Mouse (Mus musculus): ENCODE measurements around the gene Nol12. TPM values are rescaled to one million over a fixed set of nuclear protein-coding genes. Genes with fewer than 3 reads are reported as not detected.

Nol12 gene
- polyA plus RNA-seq, 1 experiment from 2014 or later = 58.4 TPM

- Histone ChIP-seq H3K27me3 (replicated peaks) (no peaks in the 10 kb centered on the region; the same call in 1 of the 2 replicates), H3K4me3 (no peak overlapping the region), H3K9me3 (no peaks in the 10 kb centered on the region), H3K4me2 (replicated peaks) (no peak overlapping the region), H3K4me1 (peaks cover 24% of the 10 kb centered on the region), H3K9ac (no peak overlapping the region), H3K27ac (no peak overlapping the region), H3K36me3 (peaks cover 15% of the 10 kb centered on the region)
- WGBS = 87% methylated on average over 7 of the region's 7 CpGs
- ATAC-seq (ENCODE audit: low FRiP score, low read depth) = no peak
Observed at GRCm38 (mm10) chr15:78922700-78923099, 12.0 kb upstream of the Nol12 start.

- Histone ChIP-seq H3K4me2 (replicated peaks) (no peak overlapping the region), H3K9me3 (no peaks in the 10 kb centered on the region), H3K27ac (no peak overlapping the region), H3K36me3 (peaks cover 8% of the 10 kb centered on the region), H3K4me1 (peaks cover 32% of the 10 kb centered on the region), H3K9ac (no peak overlapping the region), H3K27me3 (replicated peaks) (no peaks in the 10 kb centered on the region; the same call in 1 of the 2 replicates), H3K4me3 (no peak overlapping the region)
- WGBS = 74% methylated on average over 6 of the region's 6 CpGs
- ATAC-seq (ENCODE audit: low FRiP score, low read depth) = no peak
Observed at GRCm38 (mm10) chr15:78923585-78923984, 11.1 kb upstream of the Nol12 start.

- ATAC-seq (ENCODE audit: low FRiP score, low read depth) = no peak
- Histone ChIP-seq H3K4me3 (no peak overlapping the region), H3K9ac (no peak overlapping the region), H3K27me3 (replicated peaks) (no peaks in the 10 kb centered on the region; the same call in 1 of the 2 replicates), H3K4me1 (peaks cover 32% of the 10 kb centered on the region), H3K27ac (no peak overlapping the region), H3K9me3 (no peaks in the 10 kb centered on the region), H3K4me2 (replicated peaks) (no peak overlapping the region), H3K36me3 (peaks cover 4% of the 10 kb centered on the region; the same call in 1 of the 2 replicates)
- 36% methylated on average over 8 of the region's 8 CpGs for WGBS
Observed at GRCm38 (mm10) chr15:78925129-78925528, 9.6 kb upstream of the Nol12 start.

DNA sequence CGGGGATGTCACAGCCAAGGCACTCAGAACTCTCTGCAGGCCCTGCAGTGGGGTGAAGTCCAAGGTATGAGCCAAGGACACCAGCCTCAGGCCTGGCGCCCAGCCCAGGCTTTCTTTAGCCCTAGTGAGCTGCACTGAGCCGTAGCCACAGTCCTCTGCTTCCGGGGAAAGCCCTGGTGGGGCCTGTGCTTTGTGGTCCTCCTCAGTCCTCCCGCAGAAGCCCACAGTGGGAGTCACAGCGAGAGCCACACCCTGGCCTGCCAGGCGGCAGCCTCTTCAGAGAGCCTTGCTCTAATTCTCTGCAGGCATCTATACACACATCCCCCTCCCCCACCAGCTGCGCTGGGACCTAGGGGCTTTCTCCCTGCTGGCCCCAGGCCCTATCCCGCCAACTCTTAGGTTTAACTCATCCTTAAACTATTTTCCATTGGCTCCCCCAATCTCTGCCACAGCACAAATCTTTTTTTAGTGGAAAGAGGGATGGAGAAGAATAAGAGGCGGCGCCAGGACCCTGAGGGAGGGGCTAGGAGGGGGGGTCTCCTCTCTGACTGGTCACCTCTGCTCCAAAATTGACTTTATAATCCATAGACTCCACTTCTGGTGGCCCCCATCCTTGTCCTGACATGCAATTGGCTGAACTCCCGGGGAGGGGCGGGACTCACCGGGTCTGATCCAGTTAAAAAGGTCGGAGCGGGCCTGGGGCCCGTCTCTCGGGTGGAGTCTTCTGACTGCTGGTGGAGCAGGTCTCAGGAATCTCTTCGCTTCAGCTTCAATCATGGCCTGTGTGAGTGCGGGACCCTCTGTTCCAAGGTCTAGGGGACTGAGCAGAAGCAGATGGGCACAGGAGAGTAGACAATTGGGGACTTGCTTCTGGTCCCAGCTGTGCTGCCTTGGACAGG is 8.5 kb upstream of the Nol12 start, which contains the start of gene Lgals1:
Gene Lgals1, plus strand, starts transcription at position 705 of the 899 bp plus-strand sequence.
- peak within 1 kb of the TSS; percentile 22 for H3K4me3 ChIP-seq
- no peaks in the 10 kb centered on the region for H3K9me3 ChIP-seq
- peak within 1 kb of the TSS; percentile 55 for H3K4me2 ChIP-seq (replicated peaks)
- 0 out of 2 replicates have a peak within 1 kb of the TSS, but pooled peaks have one; percentile 37 for H3K27ac ChIP-seq
- 0 out of 2 replicates have a peak, but pooled peaks cover 4% of the 10 kb centered on the region for H3K36me3 ChIP-seq
- 6% methylated on average over 20 of the region's 20 CpGs for WGBS
- peaks cover 32% of the 10 kb centered on the region for H3K4me1 ChIP-seq
- peak; percentile 23; the same call in 1 of the 2 replicates for ATAC-seq (ENCODE audit: low FRiP score, low read depth)
- peak within 1 kb of the TSS; percentile 33 for H3K9ac ChIP-seq
- H3K27me3 ChIP-seq (replicated peaks) = no peaks in the 10 kb centered on the region; the same call in 1 of the 2 replicates

DNA sequence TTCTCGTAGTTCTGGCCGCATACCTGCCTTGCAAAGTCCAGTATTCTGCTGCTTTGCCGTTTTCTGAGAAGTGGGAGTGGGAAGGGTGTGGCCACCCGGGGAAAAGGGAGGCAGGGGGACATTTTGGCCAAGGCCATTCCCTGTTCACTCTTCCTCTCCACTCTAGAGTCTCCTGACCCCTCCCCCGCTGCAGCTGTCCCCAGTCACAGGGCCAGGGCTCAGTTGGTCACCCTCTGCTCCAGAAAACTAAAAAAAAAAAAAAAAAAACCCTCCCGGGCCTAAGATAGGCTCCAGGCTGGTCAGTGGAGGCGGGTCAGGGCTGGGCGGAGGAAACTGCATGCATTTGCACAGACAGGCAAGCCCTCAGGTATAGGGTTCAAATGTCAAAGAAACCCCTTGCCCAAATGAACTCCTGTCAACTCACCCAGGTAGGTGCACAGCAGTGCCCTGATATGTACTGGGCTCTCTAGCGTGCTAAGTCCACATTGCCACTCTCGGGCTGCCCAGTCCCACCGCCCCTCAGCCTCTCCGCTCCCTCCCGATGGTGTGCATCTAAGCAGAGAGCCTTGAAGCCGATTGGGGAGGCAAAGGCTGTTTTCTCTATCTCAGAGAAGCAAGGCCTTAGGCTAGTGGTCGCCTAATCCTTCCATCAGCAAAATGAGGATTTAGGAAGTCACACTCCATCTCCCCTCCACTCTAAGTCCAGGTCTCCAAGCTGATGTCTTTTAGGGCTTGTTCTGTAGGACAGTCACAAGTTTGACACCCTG is 7.5 kb upstream of the Nol12 start:
- peak overlapping the region; percentile 55 for H3K4me2 ChIP-seq (replicated peaks)
- no peaks in the 10 kb centered on the region; the same call in 1 of the 2 replicates for H3K27me3 ChIP-seq (replicated peaks)
- H3K36me3 ChIP-seq = 0 out of 2 replicates have a peak, but pooled peaks cover 4% of the 10 kb centered on the region
- H3K9ac ChIP-seq = peak overlapping the region; percentile 44; the same call in 1 of the 2 replicates
- H3K4me1 ChIP-seq = peaks cover 32% of the 10 kb centered on the region
- no peak for ATAC-seq (ENCODE audit: low FRiP score, low read depth)
- WGBS = 23% methylated on average over 15 of the region's 15 CpGs
- no peak overlapping the region for H3K27ac ChIP-seq
- H3K9me3 ChIP-seq = no peaks in the 10 kb centered on the region
- H3K4me3 ChIP-seq = peak overlapping the region; percentile 22

DNA sequence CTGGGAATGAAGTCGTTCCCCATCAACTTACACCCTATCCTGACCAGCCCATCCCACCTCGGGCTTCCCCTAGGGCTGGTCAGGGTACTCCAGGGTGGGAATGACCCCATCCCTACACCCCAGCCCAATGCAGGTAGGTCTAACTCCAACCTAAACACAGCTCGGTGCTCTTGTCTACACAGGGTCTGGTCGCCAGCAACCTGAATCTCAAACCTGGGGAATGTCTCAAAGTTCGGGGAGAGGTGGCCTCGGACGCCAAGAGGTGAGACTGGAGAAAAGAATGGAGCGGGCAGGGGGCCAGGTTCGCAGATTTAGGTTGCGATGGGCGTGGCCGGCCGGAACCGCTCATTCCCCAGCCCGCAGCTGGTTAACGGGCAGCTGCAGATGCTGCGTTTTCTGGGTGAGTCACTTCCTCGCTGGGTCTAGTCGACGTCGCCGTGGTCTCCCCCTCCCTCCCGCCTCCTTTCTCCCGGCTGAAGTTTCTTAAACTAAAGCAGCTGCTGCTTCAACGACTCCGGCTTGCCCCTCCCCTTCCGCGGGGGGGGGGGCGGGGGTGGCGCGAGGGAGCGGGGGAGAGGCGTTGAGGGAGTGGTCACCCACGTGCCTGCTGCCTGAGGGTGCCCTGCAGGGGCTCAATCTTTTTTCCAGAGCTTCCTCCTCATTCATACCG is 6.8 kb upstream of the Nol12 start:
- Histone ChIP-seq H3K27me3 (replicated peaks) (no peaks in the 10 kb centered on the region; the same call in 1 of the 2 replicates), H3K4me2 (replicated peaks) (peak overlapping the region; percentile 55), H3K27ac (no peak overlapping the region), H3K4me3 (peak overlapping the region; percentile 22), H3K4me1 (peaks cover 32% of the 10 kb centered on the region), H3K9ac (peak overlapping the region; percentile 44; the same call in 1 of the 2 replicates), H3K9me3 (no peaks in the 10 kb centered on the region), H3K36me3 (0 out of 2 replicates have a peak, but pooled peaks cover 4% of the 10 kb centered on the region)
- WGBS = under 1% methylated on average over 35 of the region's 35 CpGs
- ATAC-seq (ENCODE audit: low FRiP score, low read depth) = peak; percentile 42; the same call in 1 of the 2 replicates

GRCm38 (mm10) chr15:78928539-78928938 is 6.2 kb upstream of the Nol12 start:
- Histone ChIP-seq H3K4me3 (0 out of 2 replicates have a peak overlapping the region, but pooled peaks have one; percentile 0), H3K9me3 (no peaks in the 10 kb centered on the region), H3K36me3 (0 out of 2 replicates have a peak, but pooled peaks cover 4% of the 10 kb centered on the region), H3K9ac (0 out of 2 replicates have a peak overlapping the region, but pooled peaks have one; percentile 44), H3K27me3 (replicated peaks) (no peaks in the 10 kb centered on the region; the same call in 1 of the 2 replicates), H3K4me1 (peaks cover 32% of the 10 kb centered on the region), H3K27ac (no peak overlapping the region), H3K4me2 (replicated peaks) (peak overlapping the region; percentile 55)
- no peak for ATAC-seq (ENCODE audit: low FRiP score, low read depth)
- WGBS = 48% methylated on average over 8 of the region's 8 CpGs

GRCm38 (mm10) chr15:78930192-78930706 is 4.5 kb upstream of the Nol12 start:
- Histone ChIP-seq H3K36me3 (0 out of 2 replicates have a peak, but pooled peaks cover 4% of the 10 kb centered on the region), H3K27ac (no peak overlapping the region), H3K9me3 (no peaks in the 10 kb centered on the region), H3K4me3 (no peak overlapping the region), H3K4me2 (replicated peaks) (no peak overlapping the region), H3K4me1 (peaks cover 33% of the 10 kb centered on the region), H3K9ac (no peak overlapping the region), H3K27me3 (replicated peaks) (no peaks in the 10 kb centered on the region; the same call in 1 of the 2 replicates)
- 94% methylated on average over 6 of the region's 6 CpGs for WGBS
- no peak for ATAC-seq (ENCODE audit: low FRiP score, low read depth)

DNA sequence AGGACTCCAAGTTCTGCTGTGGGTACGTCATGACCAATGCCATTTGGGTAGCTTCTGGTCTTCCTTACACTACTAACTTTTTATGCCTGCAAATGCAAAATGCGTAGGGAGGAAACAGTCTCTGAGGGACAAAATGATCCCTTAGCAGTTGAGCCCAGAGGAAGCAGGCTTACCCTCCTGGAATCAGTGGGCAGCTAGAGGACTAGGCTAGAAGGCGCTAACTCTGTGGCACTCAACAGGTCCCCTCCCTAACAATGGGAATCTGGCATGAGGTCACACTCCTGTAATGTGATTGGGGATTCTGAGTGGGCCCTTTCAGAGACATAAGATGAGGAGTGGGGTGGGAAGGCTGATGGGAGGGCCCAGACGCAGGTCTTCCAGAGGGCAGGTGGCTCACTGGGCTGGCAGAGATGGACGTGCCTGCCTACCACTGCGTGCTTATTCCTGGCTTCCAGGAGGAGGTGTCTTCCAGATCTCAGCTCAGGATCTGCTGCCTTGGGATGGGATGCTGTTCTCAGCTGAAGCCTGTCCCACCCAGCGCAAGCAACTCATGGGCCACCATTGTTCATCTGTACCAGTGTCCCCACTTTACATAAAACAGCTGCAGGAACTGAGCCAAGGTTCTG is 3.8 kb upstream of the Nol12 start:
- no peaks in the 10 kb centered on the region; the same call in 1 of the 2 replicates for H3K27me3 ChIP-seq (replicated peaks)
- H3K4me1 ChIP-seq = peaks cover 33% of the 10 kb centered on the region
- H3K4me3 ChIP-seq = no peak overlapping the region
- 0 out of 2 replicates have a peak, but pooled peaks cover 4% of the 10 kb centered on the region for H3K36me3 ChIP-seq
- 92% methylated on average over 7 of the region's 7 CpGs for whole genome bisulfite sequencing
- ATAC-seq (ENCODE audit: low FRiP score, low read depth) = no peak
- no peak overlapping the region for H3K9ac ChIP-seq
- no peaks in the 10 kb centered on the region for H3K9me3 ChIP-seq
- H3K4me2 ChIP-seq (replicated peaks) = no peak overlapping the region
- H3K27ac ChIP-seq = no peak overlapping the region

DNA sequence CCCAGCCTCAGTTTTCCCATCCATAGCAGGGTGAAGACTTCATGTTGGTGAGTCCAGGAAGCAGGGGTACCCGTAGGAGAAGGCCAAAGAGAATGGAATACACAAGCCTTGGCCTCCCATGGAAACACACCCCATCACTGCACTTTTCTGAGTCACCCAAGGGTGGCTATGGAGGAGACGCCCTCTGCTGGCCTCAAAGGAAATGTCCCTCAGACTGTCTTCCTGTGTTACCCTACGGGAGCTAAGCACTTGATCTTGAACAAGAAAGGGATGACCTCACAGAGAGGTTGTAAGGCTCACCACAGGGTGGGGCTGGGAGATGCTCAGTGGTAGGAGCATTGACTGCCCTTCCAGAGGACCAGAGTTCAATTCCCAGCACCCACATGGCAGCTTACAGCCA is 3.2 kb upstream of the Nol12 start:
- Histone ChIP-seq H3K4me2 (replicated peaks) (no peak overlapping the region), H3K36me3 (peaks cover 7% of the 10 kb centered on the region; the same call in 1 of the 2 replicates), H3K9me3 (no peaks in the 10 kb centered on the region), H3K27ac (no peak overlapping the region), H3K9ac (no peak overlapping the region), H3K27me3 (replicated peaks) (no peaks in the 10 kb centered on the region; the same call in 1 of the 2 replicates), H3K4me1 (peaks cover 32% of the 10 kb centered on the region), H3K4me3 (no peak overlapping the region)
- 26% methylated on average over 3 of the region's 3 CpGs for WGBS
- no peak for ATAC-seq (ENCODE audit: low FRiP score, low read depth)

GRCm38 (mm10) chr15:78936403-78936802 is 1.7 kb downstream of the Nol12 start:
- H3K27ac ChIP-seq = no peak overlapping the region
- no peaks in the 10 kb centered on the region for H3K9me3 ChIP-seq
- no peak overlapping the region for H3K9ac ChIP-seq
- peaks cover 13% of the 10 kb centered on the region for H3K4me1 ChIP-seq
- H3K4me3 ChIP-seq = no peak overlapping the region
- peaks cover 51% of the 10 kb centered on the region for H3K36me3 ChIP-seq
- no peak for ATAC-seq (ENCODE audit: low FRiP score, low read depth)
- peak overlapping the region; percentile 79; the same call in 1 of the 2 replicates for H3K4me2 ChIP-seq (replicated peaks)
- WGBS = 94% methylated on average over 12 of the region's 12 CpGs
- H3K27me3 ChIP-seq (replicated peaks) = no peaks in the 10 kb centered on the region

All from neural tube, embryonic 12.5 days (tissue).